ENCODE assay signal across 10 mouse cellular contexts in genomic region chr4:116405276-116405954, GRCm38 (mm10). TPM values are rescaled to one million over a fixed set of nuclear protein-coding genes. Genes with fewer than 3 reads are reported as not detected.
A peak's percentile ranks its signal among the peaks of the same experiment; 100 is the strongest.
DNase-seq lines count a peak whose midpoint lies in the region; ATAC-seq and TF ChIP-seq lines count a peak whose summit lies in the region.
"Had no signal": no experiment of that assay in that cellular context is flagged by ENCODE, and none has a peak within 500 bp of the region (broad histone marks: within the 10 kb centered on the region; RNA-seq: fewer than 3 reads in every experiment).

No protein-coding gene starts in this region.

- H3K4me1 ChIP-seq in kidney, embryonic 15.5 days = peaks cover 4% of the 10 kb centered on the region; the same call in 1 of the 2 replicates
- H3K4me1 ChIP-seq in cortical plate, adult 2 months (ENCODE audit: control insufficient read depth, insufficient read depth, low read length) = no peaks in the 10 kb centered on the region; the same call in 1 of the 2 replicates
- H3K4me1 ChIP-seq in hindbrain, embryonic 11.5 days (replicated peaks; ENCODE audit: control insufficient read depth, insufficient read depth, low read length) = no peaks in the 10 kb centered on the region; the same call in 1 of the 2 replicates
- H3K4me1 ChIP-seq in midbrain, postnatal 0 days (ENCODE audit: insufficient read depth, low read length) = 0 out of 2 replicates have a peak, but pooled peaks cover 2% of the 10 kb centered on the region

- no peaks in the 10 kb centered on the region for H3K36me3 ChIP-seq in kidney, embryonic 15.5 days
- no peaks in the 10 kb centered on the region for H3K36me3 ChIP-seq in hindbrain, embryonic 11.5 days (ENCODE audit: control insufficient read depth, insufficient read depth, low read length)
- no peaks in the 10 kb centered on the region for H3K36me3 ChIP-seq in midbrain, postnatal 0 days (ENCODE audit: insufficient read depth, low read length)

- no peak for TF ChIP-seq CTCF in cortical plate, adult 2 months (IDR thresholded peaks at IDR 0.05; ENCODE audit: extremely low read depth, insufficient read depth, low read length)
- TF ChIP-seq CTCF in midbrain, postnatal 0 days (IDR thresholded peaks at IDR 0.05) = no peak

- H3K4me3 ChIP-seq in kidney, embryonic 15.5 days (replicated peaks) = 0 out of 2 replicates have a peak overlapping the region, but pooled peaks have one; percentile 4
- H3K4me3 ChIP-seq in cortical plate, adult 2 months (ENCODE audit: insufficient read depth, low read length) = peak overlapping the region; percentile 48
- no peak overlapping the region for H3K4me3 ChIP-seq in hindbrain, embryonic 11.5 days (ENCODE audit: low read depth, low read length)
- peak overlapping the region; percentile 38 for H3K4me3 ChIP-seq in midbrain, postnatal 0 days (ENCODE audit: low read depth, low read length)

- no peak for ATAC-seq in kidney, embryonic 15.5 days (replicated peaks; ENCODE audit: low FRiP score)
- ATAC-seq in hindbrain, embryonic 11.5 days (ENCODE audit: low FRiP score) = no peak
- ATAC-seq in midbrain, postnatal 0 days (ENCODE audit: low FRiP score) = no peak
- ATAC-seq in erythroid progenitor cell, adult 5-6 weeks (replicated peaks; ENCODE audit: low FRiP score, poor library complexity, severe bottlenecking) = no peak

- H3K4me2 ChIP-seq in kidney, embryonic 15.5 days = peak overlapping the region; percentile 27; the same call in 1 of the 2 replicates
- peak overlapping the region; percentile 20; the same call in 1 of the 2 replicates for H3K4me2 ChIP-seq in hindbrain, embryonic 11.5 days (replicated peaks; ENCODE audit: low read depth, low read length)
- peak overlapping the region; percentile 58 for H3K4me2 ChIP-seq in midbrain, postnatal 0 days (ENCODE audit: low read depth, low read length, poor library complexity, severe bottlenecking)

- DNase-seq in kidney, postnatal 10 days = no peak
- no peak for DNase-seq in hindbrain, embryonic 11.5 days (ENCODE audit: low spot score)
- DNase-seq in midbrain, postnatal 0 days (ENCODE audit: low spot score) = no peak
- no peak for DNase-seq in gastrocnemius, postnatal 36 days
- DNase-seq in cerebellum, adult 8-10 months = no peak
- DNase-seq: adrenal gland, postnatal 14 days had no signal

- H3K27me3 ChIP-seq in kidney, embryonic 15.5 days = no peaks in the 10 kb centered on the region
- H3K27me3 ChIP-seq in hindbrain, embryonic 11.5 days (ENCODE audit: control insufficient read depth, insufficient read depth, low read length) = no peaks in the 10 kb centered on the region
- no peaks in the 10 kb centered on the region for H3K27me3 ChIP-seq in midbrain, postnatal 0 days (ENCODE audit: insufficient read depth, low read length)

- no peaks in the 10 kb centered on the region for H3K9me3 ChIP-seq in kidney, embryonic 15.5 days (replicated peaks)
- H3K9me3 ChIP-seq in hindbrain, embryonic 11.5 days (ENCODE audit: control insufficient read depth, low read length) = no peaks in the 10 kb centered on the region
- no peaks in the 10 kb centered on the region for H3K9me3 ChIP-seq in midbrain, postnatal 0 days (ENCODE audit: low read length)

- TF ChIP-seq POLR2A in cortical plate, adult 2 months (IDR thresholded peaks at IDR 0.05; ENCODE audit: extremely low read depth, insufficient read depth, low read length) = no peak

- no peak overlapping the region; the same call in 1 of the 2 replicates for H3K27ac ChIP-seq in kidney, embryonic 15.5 days
- H3K27ac ChIP-seq in cortical plate, adult 2 months (ENCODE audit: insufficient read depth, low read length) = 0 out of 2 replicates have a peak overlapping the region, but pooled peaks have one; percentile 4
- peak overlapping the region; percentile 70 for H3K27ac ChIP-seq in hindbrain, embryonic 11.5 days (ENCODE audit: low read depth, low read length)
- H3K27ac ChIP-seq in midbrain, postnatal 0 days (ENCODE audit: low read depth, low read length) = peak overlapping the region; percentile 82
- H3K27ac ChIP-seq: liver, embryonic 14.5 days had no signal

- intact Hi-C loops in gastrocnemius, postnatal 36 days (cut with DNase I) = no loop called here

- WGBS in kidney, embryonic 15.5 days = 58% methylated on average over 7 of the region's 7 CpGs
- 52% methylated on average over 7 of the region's 7 CpGs for WGBS in hindbrain, embryonic 11.5 days
- 5% methylated on average over 7 of the region's 7 CpGs for WGBS in midbrain, postnatal 0 days

- no peak overlapping the region for H3K9ac ChIP-seq in kidney, embryonic 15.5 days
- peak overlapping the region; percentile 45 for H3K9ac ChIP-seq in hindbrain, embryonic 11.5 days (ENCODE audit: low read depth, low read length)
- peak overlapping the region; percentile 72 for H3K9ac ChIP-seq in midbrain, postnatal 0 days (replicated peaks; ENCODE audit: low read length, poor library complexity, severe bottlenecking)
- H3K9ac ChIP-seq: liver, embryonic 14.5 days had no signal

RNA-seq across cellular contexts. Expression of gene Mast2, which starts 58.6 kb away (rescaled TPM):
- polyA plus RNA-seq in kidney, embryonic 15.5 days (2015; fragmentation: Nextera tagmentation; extraction: Ambion mirVana) = 12.7 and 14.4 TPM in 2 replicates
- polyA plus RNA-seq in cortical plate, adult 2 months (2012; rRNA removed) = 87.3 and 98.0 TPM in 2 replicates
- 31.9 and 59.0 TPM in 2 replicates for polyA plus RNA-seq in hindbrain, embryonic 11.5 days (2014; fragmentation: Nextera tagmentation; extraction: Ambion mirVana)
- total RNA-seq in midbrain, postnatal 0 days (2014; rRNA removed) = 95.8 and 97.4 TPM in 2 replicates
- polyA plus RNA-seq in midbrain, postnatal 0 days (2015; fragmentation: Nextera tagmentation; extraction: Ambion mirVana) = 27.1 and 30.3 TPM in 2 replicates
- 62.0 and 89.0 TPM in 2 replicates for total RNA-seq in erythroid progenitor cell, adult 5-6 weeks (2015; ENCODE audit: low replicate concordance)
- total RNA-seq in erythroid progenitor cell, adult 5-6 weeks (2017; ENCODE audit: low replicate concordance) = 66.4 and 76.9 TPM in 2 replicates
- 10 to 100 TPM; 81.2 to 85.0 TPM for total RNA-seq in gastrocnemius, postnatal 36 days (2021)
